ENCODE assay signal across 23 mouse cellular contexts in the genomic region with DNA sequence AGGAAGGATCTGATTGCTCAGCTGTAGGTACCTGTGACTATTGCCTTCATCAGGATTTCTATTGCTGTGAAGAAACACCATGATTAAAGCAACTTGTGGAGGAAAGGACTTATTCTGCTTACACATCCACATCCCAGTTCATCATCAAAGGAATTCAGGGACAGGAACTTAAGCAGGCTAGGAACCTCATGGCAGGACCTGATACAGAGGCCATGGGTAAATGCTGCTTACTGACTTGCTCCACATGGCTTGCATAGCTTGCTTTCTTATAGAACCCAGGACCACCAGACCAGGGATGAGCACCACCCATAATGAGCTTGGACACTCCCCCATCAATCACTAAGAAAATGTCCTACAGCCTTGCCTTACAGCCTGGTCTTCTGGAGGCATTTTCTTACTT. TPM values are rescaled to one million over a fixed set of nuclear protein-coding genes. Genes with fewer than 3 reads are reported as not detected.
DNase-seq lines count a peak whose midpoint lies in the region; ATAC-seq and TF ChIP-seq lines count a peak whose summit lies in the region.
"Had no signal": no experiment of that assay in that cellular context is flagged by ENCODE, and none has a peak within 500 bp of the region (broad histone marks: within the 10 kb centered on the region; RNA-seq: fewer than 3 reads in every experiment).

No protein-coding gene starts in this region.

- no peak overlapping the region for H3K9ac ChIP-seq in forebrain, embryonic 11.5 days (ENCODE audit: low read length)
- H3K9ac ChIP-seq in forebrain, embryonic 12.5 days, result no peak overlapping the region
- H3K9ac ChIP-seq in heart, adult 2 months (ENCODE audit: low read depth, low read length), result no peak overlapping the region
- no peak overlapping the region for H3K9ac ChIP-seq in midbrain, embryonic 11.5 days (ENCODE audit: low read length)
- no peak overlapping the region for H3K9ac ChIP-seq in midbrain, postnatal 0 days (replicated peaks; ENCODE audit: low read length, poor library complexity, severe bottlenecking)

- H3K79me2 ChIP-seq in heart, adult 2 months (replicated peaks; ENCODE audit: control insufficient read depth, insufficient read depth, low read length), result no peaks in the 10 kb centered on the region

- H3K27me3 ChIP-seq in forebrain, embryonic 11.5 days (ENCODE audit: control insufficient read depth, insufficient read depth, low read length), result no peaks in the 10 kb centered on the region
- no peaks in the 10 kb centered on the region for H3K27me3 ChIP-seq in forebrain, embryonic 12.5 days
- peaks cover 3% of the 10 kb centered on the region; the same call in 1 of the 2 replicates for H3K27me3 ChIP-seq in heart, embryonic 10.5 days (ENCODE audit: insufficient read depth, poor library complexity, severe bottlenecking)
- H3K27me3 ChIP-seq in heart, adult 2 months (ENCODE audit: control insufficient read depth, insufficient read depth, low read length), result no peaks in the 10 kb centered on the region
- no peaks in the 10 kb centered on the region for H3K27me3 ChIP-seq in midbrain, embryonic 11.5 days (ENCODE audit: control insufficient read depth, insufficient read depth, low read length)
- no peaks in the 10 kb centered on the region for H3K27me3 ChIP-seq in midbrain, postnatal 0 days (ENCODE audit: insufficient read depth, low read length)
- H3K27me3 ChIP-seq: Patski had no signal

- TF ChIP-seq CTCF in heart, adult 2 months (IDR thresholded peaks at IDR 0.05), result no peak
- no peak for TF ChIP-seq CTCF in midbrain, postnatal 0 days (IDR thresholded peaks at IDR 0.05)

- no peak for ATAC-seq in forebrain, embryonic 11.5 days (replicated peaks; ENCODE audit: low FRiP score)
- ATAC-seq in forebrain, embryonic 12.5 days (ENCODE audit: low FRiP score), result no peak
- ATAC-seq in midbrain, embryonic 11.5 days (ENCODE audit: low FRiP score), result no peak
- no peak for ATAC-seq in midbrain, postnatal 0 days (ENCODE audit: low FRiP score)
- ATAC-seq: activated CD4-positive, CD25-positive, alpha-beta regulatory T cell, adult 4 months; CD4-positive, CD25-positive, alpha-beta regulatory T cell, adult 4 months; Patski had no signal

- no peak overlapping the region for H3K4me2 ChIP-seq in forebrain, embryonic 11.5 days (ENCODE audit: low read depth, low read length, severe bottlenecking)
- no peak overlapping the region for H3K4me2 ChIP-seq in forebrain, embryonic 12.5 days
- H3K4me2 ChIP-seq in midbrain, embryonic 11.5 days, result no peak overlapping the region
- no peak overlapping the region for H3K4me2 ChIP-seq in midbrain, postnatal 0 days (ENCODE audit: low read depth, low read length, poor library complexity, severe bottlenecking)

- no peaks in the 10 kb centered on the region for H3K9me3 ChIP-seq in forebrain, embryonic 11.5 days (ENCODE audit: control insufficient read depth, low read length)
- no peaks in the 10 kb centered on the region for H3K9me3 ChIP-seq in forebrain, embryonic 12.5 days
- no peaks in the 10 kb centered on the region for H3K9me3 ChIP-seq in heart, embryonic 10.5 days
- H3K9me3 ChIP-seq in midbrain, embryonic 11.5 days (ENCODE audit: control insufficient read depth, low read length), result no peaks in the 10 kb centered on the region
- H3K9me3 ChIP-seq in midbrain, postnatal 0 days (ENCODE audit: low read length), result no peaks in the 10 kb centered on the region
- H3K9me3 ChIP-seq: G1E had no signal

- H3K4me1 ChIP-seq in forebrain, embryonic 11.5 days (replicated peaks; ENCODE audit: control insufficient read depth, insufficient read depth, low read length), result 0 out of 2 replicates have a peak, but pooled peaks cover 2% of the 10 kb centered on the region
- peaks cover 7% of the 10 kb centered on the region for H3K4me1 ChIP-seq in forebrain, embryonic 12.5 days
- no peaks in the 10 kb centered on the region for H3K4me1 ChIP-seq in heart, embryonic 10.5 days
- H3K4me1 ChIP-seq in heart, adult 2 months (ENCODE audit: control insufficient read depth, insufficient read depth, low read length), result peaks cover 18% of the 10 kb centered on the region
- H3K4me1 ChIP-seq in midbrain, embryonic 11.5 days (ENCODE audit: control insufficient read depth, insufficient read depth, low read length), result no peaks in the 10 kb centered on the region
- no peaks in the 10 kb centered on the region for H3K4me1 ChIP-seq in midbrain, postnatal 0 days (ENCODE audit: insufficient read depth, low read length)

- no peak overlapping the region for H3K4me3 ChIP-seq in forebrain, embryonic 11.5 days (ENCODE audit: low read depth, low read length)
- H3K4me3 ChIP-seq in forebrain, embryonic 12.5 days (replicated peaks), result no peak overlapping the region
- H3K4me3 ChIP-seq in heart, embryonic 10.5 days, result no peak overlapping the region
- no peak overlapping the region for H3K4me3 ChIP-seq in heart, adult 2 months
- H3K4me3 ChIP-seq in midbrain, embryonic 11.5 days (ENCODE audit: low read depth, low read length), result no peak overlapping the region
- no peak overlapping the region for H3K4me3 ChIP-seq in midbrain, postnatal 0 days (ENCODE audit: low read depth, low read length)

- no peak for TF ChIP-seq EP300 in heart, adult 2 months (IDR thresholded peaks at IDR 0.05; ENCODE audit: insufficient read depth, low read depth, low read length)

- peak; percentile 32 for DNase-seq in forebrain, embryonic 11.5 days (ENCODE audit: low spot score)
- peak; percentile 72 for DNase-seq in heart, adult 11 months
- DNase-seq in heart, postnatal 36 days, result no peak
- DNase-seq in heart, embryonic 10.5 days (ENCODE audit: low spot score), result peak; percentile 53
- DNase-seq in heart, adult 2 months, result no peak
- peak; percentile 39 for DNase-seq in midbrain, embryonic 11.5 days (ENCODE audit: low spot score, missing footprints)
- no peak for DNase-seq in midbrain, postnatal 0 days (ENCODE audit: low spot score)
- DNase-seq: adrenal gland, adult 2 months; adrenal gland, adult 8-10 months; adrenal gland, postnatal 10 days; adrenal gland, postnatal 14 days; adrenal gland, postnatal 25 days; adrenal gland, postnatal 36 days; B cell, adult 2 months; cerebellum, adult 11 months; cerebellum, adult 11-12 months had no signal

- no peaks in the 10 kb centered on the region for H3K36me3 ChIP-seq in forebrain, embryonic 11.5 days (ENCODE audit: control insufficient read depth, insufficient read depth, low read length)
- no peaks in the 10 kb centered on the region for H3K36me3 ChIP-seq in forebrain, embryonic 12.5 days (replicated peaks)
- H3K36me3 ChIP-seq in heart, embryonic 10.5 days, result no peaks in the 10 kb centered on the region
- H3K36me3 ChIP-seq in heart, adult 2 months (ENCODE audit: control insufficient read depth, insufficient read depth, low read length), result peaks cover 12% of the 10 kb centered on the region
- no peaks in the 10 kb centered on the region for H3K36me3 ChIP-seq in midbrain, embryonic 11.5 days (ENCODE audit: control insufficient read depth, insufficient read depth, low read length)
- no peaks in the 10 kb centered on the region for H3K36me3 ChIP-seq in midbrain, postnatal 0 days (ENCODE audit: insufficient read depth, low read length)
- H3K36me3 ChIP-seq: G1E had no signal

- TF ChIP-seq POLR2A in heart, adult 2 months (IDR thresholded peaks at IDR 0.05; ENCODE audit: insufficient read depth, low read depth, low read length), result no peak

- H3K27ac ChIP-seq in forebrain, embryonic 11.5 days (ENCODE audit: low read depth, low read length), result no peak overlapping the region
- H3K27ac ChIP-seq in forebrain, embryonic 12.5 days, result no peak overlapping the region
- H3K27ac ChIP-seq in heart, embryonic 10.5 days, result no peak overlapping the region
- no peak overlapping the region for H3K27ac ChIP-seq in heart, adult 2 months
- H3K27ac ChIP-seq in midbrain, embryonic 11.5 days (ENCODE audit: low read depth, low read length), result no peak overlapping the region
- no peak overlapping the region for H3K27ac ChIP-seq in midbrain, postnatal 0 days (ENCODE audit: low read depth, low read length)

- intact Hi-C loops in heart, postnatal 36 days (cut with DNase I), result no loop called here
- intact Hi-C loops in heart, adult 2 months (cut with DNase I), result no loop called here

RNA-seq across cellular contexts. Expression of a gene that starts 9.4 kb away (rescaled TPM):
- polyA plus RNA-seq in forebrain, embryonic 11.5 days (2014; fragmentation: Nextera tagmentation; extraction: Ambion mirVana), result 0.11 and 0.19 TPM in 2 replicates
- 0.42 and 0.88 TPM in 2 replicates for polyA plus RNA-seq in forebrain, embryonic 12.5 days (2016; fragmentation: Nextera tagmentation; extraction: Ambion mirVana)
- 1 to 10 TPM; 2.9 to 5.7 TPM for total RNA-seq in heart, postnatal 36 days (2021)
- polyA plus RNA-seq in heart, embryonic 10.5 days (2016; fragmentation: Nextera tagmentation; extraction: Ambion mirVana), result 0.39 and 0.60 TPM in 2 replicates
- 1 to 10 TPM; 3.1 to 5.0 TPM for total RNA-seq in heart, adult 2 months (2021)
- 4.5 and 7.9 TPM in 2 replicates for polyA plus RNA-seq in heart, adult 2 months (2012; rRNA removed)
- polyA plus RNA-seq in midbrain, embryonic 11.5 days (2014; fragmentation: Nextera tagmentation; extraction: Ambion mirVana), result 0.08 and 0.37 TPM in 2 replicates
- 1.6 and 2.4 TPM in 2 replicates for total RNA-seq in midbrain, postnatal 0 days (2014; rRNA removed)
- 1.8 and 2.3 TPM in 2 replicates for polyA plus RNA-seq in midbrain, postnatal 0 days (2015; fragmentation: Nextera tagmentation; extraction: Ambion mirVana)
- total RNA-seq: CH12.LX, MEL had no signal
- polyA plus RNA-seq: activated CD4-positive, CD25-positive, alpha-beta regulatory T cell, adult 4 months; CD4-positive, CD25-positive, alpha-beta regulatory T cell, adult 4 months; G1E had no signal

Comparison
In these comparisons a context has a peak if more than half of its experiments do, and no peak if none do; other contexts are left out.
1. DNase-seq: peak in forebrain, embryonic 11.5 days (single experiment), heart, adult 11 months (single experiment), heart, embryonic 10.5 days (single experiment) and midbrain, embryonic 11.5 days (single experiment); none in heart, postnatal 36 days (0 of 2), heart, adult 2 months (0 of 2) and midbrain, postnatal 0 days (single experiment).